Mouse (Mus musculus) embryo, embryonic 10 days (tissue): ENCODE data around the gene Rab11fip4.

Experiments
- DNase-seq: peaks from one replicate; pipeline ENCODE4 v3.0.0-alpha.2; 2015; ENCODE audit warnings: low spot score

Rab11fip4 gene

DNA sequence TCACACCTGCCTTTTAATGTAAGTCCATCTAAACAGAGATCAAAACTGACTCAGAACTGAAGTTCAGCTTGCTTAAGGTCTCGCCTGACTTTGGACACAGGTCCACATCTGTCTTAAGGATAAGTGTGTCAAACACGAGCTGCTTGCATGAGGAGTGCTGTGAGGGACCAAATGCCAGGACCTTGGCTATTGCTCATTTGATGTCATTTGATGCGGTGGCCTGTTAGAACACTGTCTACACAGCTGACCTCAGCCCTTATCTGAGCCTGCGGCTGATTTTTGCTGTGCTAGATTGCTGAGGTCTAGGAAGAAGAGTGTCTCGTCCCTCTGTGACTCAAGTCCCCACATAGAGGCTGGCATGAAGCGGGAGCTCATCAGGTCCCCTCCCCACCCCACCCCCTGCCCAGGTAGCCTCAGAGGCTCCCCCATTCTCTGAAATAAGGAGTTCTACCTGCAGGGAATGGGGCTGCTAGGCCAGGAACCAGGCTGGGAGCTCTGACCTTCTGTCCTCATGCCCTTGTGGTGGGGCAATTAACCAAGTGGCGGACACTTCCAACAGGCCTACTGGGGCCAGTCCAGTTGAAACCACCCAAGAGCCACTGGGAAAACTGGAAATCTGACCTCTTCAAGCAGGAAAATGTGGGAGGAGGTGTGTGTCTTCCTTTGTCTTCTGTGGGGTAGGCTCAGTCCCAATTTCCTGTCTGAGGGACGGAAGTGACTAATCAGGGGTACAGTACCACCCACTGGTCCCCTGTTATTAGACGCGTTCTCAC is 149.9 kb downstream of the Rab11fip4 start:
- DNase-seq = no peak

DNA sequence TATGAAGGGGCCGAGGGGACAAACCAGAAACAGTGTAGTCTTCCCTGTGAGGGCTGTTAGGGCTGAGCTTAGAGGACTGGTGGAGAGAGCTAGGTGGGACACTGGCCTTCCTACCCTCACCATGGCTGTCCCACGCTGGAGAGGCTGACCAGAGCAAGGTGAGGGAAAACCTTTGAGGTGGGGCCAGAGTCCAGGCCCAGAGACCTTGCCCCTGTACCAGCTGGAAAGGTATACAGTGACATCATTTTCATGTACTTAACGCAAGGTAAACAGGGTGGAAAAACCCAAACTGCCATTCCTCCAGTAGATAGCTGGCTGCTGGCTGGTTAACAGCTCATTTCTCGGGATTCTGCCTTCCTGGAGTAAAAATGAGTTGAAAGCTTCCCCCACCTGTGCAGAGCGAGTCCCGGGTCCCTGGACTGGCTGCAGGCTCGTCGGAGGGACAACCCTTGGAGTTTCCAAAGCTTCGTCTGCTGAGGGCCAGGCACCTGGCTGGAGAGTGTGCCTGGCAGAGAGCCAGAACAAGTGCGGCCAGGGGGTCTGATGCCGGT is 155.6 kb downstream of the Rab11fip4 start:
- no peak for DNase-seq
